Mouse (Mus musculus): ENCODE results near the gene Macf1.

DNA sequence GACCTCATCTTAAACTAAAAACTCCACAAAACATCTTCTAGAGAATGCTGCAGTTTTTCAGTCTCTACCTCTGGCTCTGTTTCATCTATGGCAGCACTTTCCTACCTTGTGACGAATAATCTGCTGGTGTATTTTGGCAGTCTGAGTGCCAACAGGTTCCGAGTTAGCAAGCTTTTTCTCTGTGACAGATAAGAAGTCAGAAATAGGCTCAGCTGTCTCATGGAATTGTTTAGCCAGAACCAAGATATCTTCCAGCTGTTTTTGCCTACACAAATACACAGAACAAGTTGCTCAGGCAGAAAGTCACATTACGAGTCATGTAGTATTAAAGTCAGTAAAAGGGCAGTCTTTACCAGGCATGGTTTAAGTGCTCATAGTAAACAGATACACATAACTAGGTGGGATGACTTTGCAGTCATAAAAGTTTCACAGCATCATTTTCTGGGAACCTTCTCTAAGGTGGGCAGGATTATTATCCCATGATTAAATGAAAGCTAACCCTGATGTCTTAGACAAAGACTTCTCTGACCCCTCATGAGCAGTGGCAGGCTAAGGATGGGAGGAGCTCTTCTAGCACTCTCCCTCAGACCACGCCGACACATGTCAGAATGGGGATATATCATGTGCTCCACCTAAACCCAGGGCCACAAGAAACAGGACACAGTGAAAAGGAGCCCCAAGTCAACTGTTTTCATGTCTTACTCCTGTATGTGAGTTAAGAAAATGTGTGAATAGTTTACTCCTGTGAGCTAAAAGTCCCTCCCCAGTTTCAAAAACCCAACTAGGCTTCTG lies 286.3 kb downstream of the Macf1 start:
- no peak for TF ChIP-seq CTCF (IDR thresholded peaks at IDR 0.05)
- TF ChIP-seq POLR2A (IDR thresholded peaks at IDR 0.05; ENCODE audit: insufficient read depth, low read depth, low read length), result no peak
- TF ChIP-seq EP300 (IDR thresholded peaks at IDR 0.05; ENCODE audit: insufficient read depth, low read depth, low read length), result no peak
